Mouse (Mus musculus): Measurements from ENCODE around the gene Faf2.

GRCm38 (mm10) chr13:54598622-54599143 is 22.9 kb upstream of the Faf2 start:
- TF ChIP-seq GATA1 (IDR thresholded peaks at IDR 0.05; ENCODE audit: low read length) (no peak), TAL1 (IDR thresholded peaks at IDR 0.05; ENCODE audit: low read length) (no peak)

Measured in erythroblast, embryonic 14.5 days (primary cell).